Mouse (Mus musculus) neutrophil, adult 5-6 weeks (primary cell): ENCODE data around the gene Svs6. TPM values are rescaled to one million over a fixed set of nuclear protein-coding genes. Genes with fewer than 3 reads are reported as not detected.

Experiments
- total RNA-seq: library from RNA; stranded (forward); fragments of 200-1000 nt; gene quantifications from 2 replicates; pipeline ENCODE4 v1.2.3, GENCODE M21; 2017

The Svs6 gene
- total RNA-seq, 1 experiment from 2014 or later, result not detected

Other genes with a start within 250 kb of the Svs6 start
- 434 and 452 TPM in 2 replicates for gene Stk4, start 246.4 kb upstream of the Svs6 start, total RNA-seq
- gene Tomm34, start 245.6 kb upstream of the Svs6 start, total RNA-seq, result 63.2 and 77.7 TPM in 2 replicates
- not detected in 2 replicates for gene Kcns1, start 145.6 kb upstream of the Svs6 start, total RNA-seq
- not detected in 2 replicates for gene Wfdc5, start 134.0 kb upstream of the Svs6 start, total RNA-seq
- gene Wfdc12, start 126.1 kb upstream of the Svs6 start, total RNA-seq, result not detected in 2 replicates
- gene Wfdc15a, start 116.6 kb upstream of the Svs6 start, total RNA-seq, result not detected in 2 replicates
- gene Wfdc15b, start 95.1 kb upstream of the Svs6 start, total RNA-seq, result not detected in 2 replicates
- not detected in 2 replicates for gene Svs2, start 78.3 kb upstream of the Svs6 start, total RNA-seq
- not detected in 2 replicates for gene Svs3b, start 60.1 kb upstream of the Svs6 start, total RNA-seq
- not detected in 2 replicates for gene Svs4, start 38.3 kb upstream of the Svs6 start, total RNA-seq
- not detected in 2 replicates for gene Svs3a, start 27.5 kb upstream of the Svs6 start, total RNA-seq
- gene Svs5, start 16.0 kb downstream of the Svs6 start, total RNA-seq, result not detected in 2 replicates
- 327 and 410 TPM in 2 replicates for gene Slpi, start 72.3 kb downstream of the Svs6 start, total RNA-seq
- 0.37 and 0.47 TPM in 2 replicates for gene Rbpjl, start 86.4 kb downstream of the Svs6 start, total RNA-seq
- 0.12 TPM in 1 of 2 replicates, not detected in the other for gene Matn4, start 88.4 kb downstream of the Svs6 start, total RNA-seq
- gene Sdc4, start 127.1 kb downstream of the Svs6 start, total RNA-seq, result 61.3 and 73.7 TPM in 2 replicates
- 26.4 and 33.5 TPM in 2 replicates for gene Sys1, start 140.2 kb downstream of the Svs6 start, total RNA-seq
- gene Gm20458, start 144.2 kb downstream of the Svs6 start, total RNA-seq, result not detected in 2 replicates
- gene Trp53tg5, start 157.0 kb downstream of the Svs6 start, total RNA-seq, result not detected in 2 replicates
- 1.3 and 2.3 TPM in 2 replicates for gene Dbndd2, start 169.4 kb downstream of the Svs6 start, total RNA-seq
- 26.2 and 29.7 TPM in 2 replicates for gene Pigt, start 180.8 kb downstream of the Svs6 start, total RNA-seq
- not detected in 2 replicates for gene Wfdc2, start 245.7 kb downstream of the Svs6 start, total RNA-seq